Mouse (Mus musculus) CH12.LX (cell line): ENCODE results near the gene Ager.

Source experiments
- BHLHE40 ChIP-seq: IDR thresholded peaks from 2 replicates; pipeline ENCODE4 v1.6.1; 2011; ENCODE audit warnings: mild to moderate bottlenecking, low read depth, low read length, improper control_type of control experiment
- CTCF ChIP-seq, 2 experiments: IDR thresholded peaks in 1 of 2; conservative IDR thresholded peaks in 1 of 2; 2 replicates each; pipeline ENCODE4 v1.5.1; 2011 to 2012; ENCODE audit warnings: low read depth in 2 of 2, low read length in 2 of 2, improper control_type of control experiment in 1 of 2, inconsistent platforms in 1 of 2, mild to moderate bottlenecking in 1 of 2, moderate library complexity in 1 of 2
- HCFC1 ChIP-seq: IDR thresholded peaks from 2 replicates; pipeline ENCODE4 v1.6.1; 2012; ENCODE audit warnings: low read depth, mild to moderate bottlenecking, inconsistent platforms, low read length, improper control_type of control experiment
- MAX ChIP-seq: IDR thresholded peaks from 2 replicates; pipeline ENCODE4 v1.6.1; 2011; ENCODE audit warnings: low read length, improper control_type of control experiment
- MEF2A ChIP-seq: IDR thresholded peaks from 2 replicates; pipeline ENCODE4 v1.6.1; 2014; ENCODE audit warnings: low read depth, mild to moderate bottlenecking, inconsistent platforms, low read length, improper control_type of control experiment, borderline replicate concordance
- POLR2A ChIP-seq: IDR thresholded peaks from 2 replicates; pipeline ENCODE4 v1.6.1; 2011; ENCODE audit warnings: low read depth, mild to moderate bottlenecking, improper control_type of control experiment, low read length

GRCm38 (mm10) chr17:34585121-34585520, 12.5 kb upstream of the Ager start:
- TF ChIP-seq POLR2A (no peak), CTCF (conservative IDR thresholded peaks at IDR 0.05 in 1 of 2, IDR thresholded peaks at IDR 0.05 in 1 of 2; ENCODE audit: low read depth in 2 of 2, low read length in 2 of 2) (no peak), MAX (no peak), HCFC1 (no peak), BHLHE40 (no peak), MEF2A (no peak)
